ENCODE assay signal across 7 mouse cellular contexts in genomic region chr4:109406486-109407175, GRCm38 (mm10). TPM values are rescaled to one million over a fixed set of nuclear protein-coding genes. Genes with fewer than 3 reads are reported as not detected.
DNase-seq lines count a peak whose midpoint lies in the region; ATAC-seq and TF ChIP-seq lines count a peak whose summit lies in the region.

TSS of gene Ttc39a (plus strand) at chr4:109406623.

- ATAC-seq in forebrain, embryonic 12.5 days (ENCODE audit: low FRiP score) = peak; percentile 60
- peak; percentile 56 for ATAC-seq in hindbrain, embryonic 12.5 days (ENCODE audit: low FRiP score)
- ATAC-seq in limb, embryonic 12.5 days (ENCODE audit: insufficient number of reproducible peaks, insufficient read depth, low FRiP score, low TSS enrichment, low read depth) = peak; percentile 67
- peak; percentile 74 for ATAC-seq in midbrain, embryonic 11.5 days (ENCODE audit: low FRiP score)
- peak; percentile 66 for ATAC-seq in stomach, postnatal 0 days (ENCODE audit: low FRiP score, low TSS enrichment)

- peak within 1 kb of the TSS; percentile 78 for H3K9ac ChIP-seq in forebrain, embryonic 12.5 days
- peak within 1 kb of the TSS; percentile 73 for H3K9ac ChIP-seq in hindbrain, embryonic 12.5 days
- H3K9ac ChIP-seq in limb, embryonic 12.5 days (replicated peaks) = peak within 1 kb of the TSS; percentile 82
- peak within 1 kb of the TSS; percentile 70 for H3K9ac ChIP-seq in midbrain, embryonic 11.5 days (ENCODE audit: low read length)
- peak within 1 kb of the TSS; percentile 74 for H3K9ac ChIP-seq in stomach, postnatal 0 days (ENCODE audit: low read length)

- no peaks in the 10 kb centered on the region for H3K36me3 ChIP-seq in forebrain, embryonic 12.5 days (replicated peaks)
- no peaks in the 10 kb centered on the region for H3K36me3 ChIP-seq in hindbrain, embryonic 12.5 days
- H3K36me3 ChIP-seq in limb, embryonic 12.5 days = no peaks in the 10 kb centered on the region
- H3K36me3 ChIP-seq in midbrain, embryonic 11.5 days (ENCODE audit: control insufficient read depth, insufficient read depth, low read length) = no peaks in the 10 kb centered on the region
- no peaks in the 10 kb centered on the region for H3K36me3 ChIP-seq in stomach, postnatal 0 days (ENCODE audit: control insufficient read depth, insufficient read depth, low read length)

- peak within 1 kb of the TSS; percentile 53 for H3K27ac ChIP-seq in forebrain, embryonic 12.5 days
- H3K27ac ChIP-seq in hindbrain, embryonic 12.5 days = 0 out of 2 replicates have a peak within 1 kb of the TSS, but pooled peaks have one; percentile 9
- H3K27ac ChIP-seq in limb, embryonic 12.5 days = no peak within 1 kb of the TSS; the same call in 1 of the 2 replicates
- no peak within 1 kb of the TSS for H3K27ac ChIP-seq in midbrain, embryonic 11.5 days (ENCODE audit: low read depth, low read length)
- H3K27ac ChIP-seq in stomach, postnatal 0 days (replicated peaks) = peak within 1 kb of the TSS; percentile 87

- H3K4me2 ChIP-seq in forebrain, embryonic 12.5 days = peak within 1 kb of the TSS; percentile 100
- peak within 1 kb of the TSS; percentile 99 for H3K4me2 ChIP-seq in hindbrain, embryonic 12.5 days (replicated peaks)
- H3K4me2 ChIP-seq in limb, embryonic 12.5 days = peak within 1 kb of the TSS; percentile 94
- H3K4me2 ChIP-seq in midbrain, embryonic 11.5 days = peak within 1 kb of the TSS; percentile 99
- peak within 1 kb of the TSS; percentile 97 for H3K4me2 ChIP-seq in stomach, postnatal 0 days (replicated peaks; ENCODE audit: low read depth)

- 1% methylated on average over 22 of the region's 56 CpGs for WGBS in forebrain, embryonic 12.5 days
- WGBS in hindbrain, embryonic 12.5 days = 1% methylated on average over 54 of the region's 56 CpGs
- WGBS in limb, embryonic 12.5 days = under 1% methylated on average over 56 of the region's 56 CpGs
- under 1% methylated on average over 44 of the region's 56 CpGs for WGBS in midbrain, embryonic 11.5 days
- WGBS in stomach, postnatal 0 days = under 1% methylated on average over 36 of the region's 56 CpGs

- no peaks in the 10 kb centered on the region for H3K9me3 ChIP-seq in forebrain, embryonic 12.5 days
- H3K9me3 ChIP-seq in hindbrain, embryonic 12.5 days (replicated peaks) = no peaks in the 10 kb centered on the region
- H3K9me3 ChIP-seq in limb, embryonic 12.5 days = no peaks in the 10 kb centered on the region
- no peaks in the 10 kb centered on the region for H3K9me3 ChIP-seq in midbrain, embryonic 11.5 days (ENCODE audit: control insufficient read depth, low read length)
- H3K9me3 ChIP-seq in stomach, postnatal 0 days (ENCODE audit: control insufficient read depth, low read length) = no peaks in the 10 kb centered on the region

- TF ChIP-seq CTCF in stomach, postnatal 0 days (IDR thresholded peaks at IDR 0.05; ENCODE audit: low read depth) = no peak

- peaks cover 21% of the 10 kb centered on the region for H3K4me1 ChIP-seq in forebrain, embryonic 12.5 days
- H3K4me1 ChIP-seq in hindbrain, embryonic 12.5 days = peaks cover 10% of the 10 kb centered on the region
- H3K4me1 ChIP-seq in limb, embryonic 12.5 days (replicated peaks) = peaks cover 26% of the 10 kb centered on the region
- H3K4me1 ChIP-seq in midbrain, embryonic 11.5 days (ENCODE audit: control insufficient read depth, insufficient read depth, low read length) = peaks cover 11% of the 10 kb centered on the region
- no peaks in the 10 kb centered on the region; the same call in 1 of the 2 replicates for H3K4me1 ChIP-seq in stomach, postnatal 0 days (replicated peaks; ENCODE audit: control insufficient read depth, insufficient read depth)

- no peak for TF ChIP-seq EP300 in stomach, postnatal 0 days (optimal IDR thresholded peaks at IDR 0.05)

- peak; percentile 48 for DNase-seq in adipocyte (ENCODE audit: low spot score)
- DNase-seq in cerebellum, adult 11 months = peak; percentile 68
- DNase-seq in midbrain, embryonic 11.5 days (ENCODE audit: low spot score, missing footprints) = peak; percentile 95
- peak; percentile 78 for DNase-seq in stomach, postnatal 0 days (ENCODE audit: low spot score)

- H3K4me3 ChIP-seq in forebrain, embryonic 12.5 days (replicated peaks) = peak within 1 kb of the TSS; percentile 67
- peak within 1 kb of the TSS; percentile 73 for H3K4me3 ChIP-seq in hindbrain, embryonic 12.5 days
- peak within 1 kb of the TSS; percentile 72 for H3K4me3 ChIP-seq in limb, embryonic 12.5 days (replicated peaks)
- H3K4me3 ChIP-seq in midbrain, embryonic 11.5 days (ENCODE audit: low read depth, low read length) = peak within 1 kb of the TSS; percentile 59
- peak within 1 kb of the TSS; percentile 56 for H3K4me3 ChIP-seq in stomach, postnatal 0 days (ENCODE audit: low read depth, low read length)

- peaks cover 21% of the 10 kb centered on the region for H3K27me3 ChIP-seq in forebrain, embryonic 12.5 days
- peaks cover 14% of the 10 kb centered on the region for H3K27me3 ChIP-seq in hindbrain, embryonic 12.5 days
- peaks cover 4% of the 10 kb centered on the region; the same call in 1 of the 2 replicates for H3K27me3 ChIP-seq in limb, embryonic 12.5 days
- peaks cover 12% of the 10 kb centered on the region for H3K27me3 ChIP-seq in midbrain, embryonic 11.5 days (ENCODE audit: control insufficient read depth, insufficient read depth, low read length)
- H3K27me3 ChIP-seq in stomach, postnatal 0 days (ENCODE audit: control insufficient read depth, insufficient read depth, low read length) = no peaks in the 10 kb centered on the region

RNA-seq across cellular contexts. Expression of gene Ttc39a, which starts in this region (rescaled TPM):
- polyA plus RNA-seq in forebrain, embryonic 12.5 days (2016; fragmentation: Nextera tagmentation; extraction: Ambion mirVana) = 1.1 and 2.5 TPM in 2 replicates
- 2.2 and 2.3 TPM in 2 replicates for polyA plus RNA-seq in hindbrain, embryonic 12.5 days (2016; fragmentation: Nextera tagmentation; extraction: Ambion mirVana)
- 5.6 and 6.0 TPM in 2 replicates for polyA plus RNA-seq in limb, embryonic 12.5 days (2016; fragmentation: Nextera tagmentation; extraction: Ambion mirVana)
- 2.2 TPM in 2 replicates for polyA plus RNA-seq in midbrain, embryonic 11.5 days (2014; fragmentation: Nextera tagmentation; extraction: Ambion mirVana)
- polyA plus RNA-seq in stomach, postnatal 0 days (2015; fragmentation: Nextera tagmentation; extraction: Ambion mirVana) = 29.7 and 30.2 TPM in 2 replicates

Comparison
In these comparisons a context has a peak if more than half of its experiments do, and no peak if none do; other contexts are left out.
1. H3K27ac ChIP-seq: peak in forebrain, embryonic 12.5 days (single experiment), hindbrain, embryonic 12.5 days (single experiment) and stomach, postnatal 0 days (single experiment); none in limb, embryonic 12.5 days (single experiment) and midbrain, embryonic 11.5 days (single experiment).
2. Peak in every context shown above with its lines, with median percentiles within 50 percentile points of each other: DNase-seq, ATAC-seq, H3K4me2 ChIP-seq, H3K4me3 ChIP-seq and H3K9ac ChIP-seq.